Mouse (Mus musculus): ENCODE measurements around the gene Gm8994.

- TF ChIP-seq CTCF (IDR thresholded peaks at IDR 0.05; ENCODE audit: low read depth) (no peak), EP300 (IDR thresholded peaks at IDR 0.05; ENCODE audit: low read depth) (no peak)
These were observed 36.0 kb downstream of the Gm8994 start for GRCm38 (mm10) chr6:136363313-136363712.
